Mouse (Mus musculus): ENCODE data around the gene Ranbp9. TPM values are rescaled to one million over a fixed set of nuclear protein-coding genes. Genes with fewer than 3 reads are reported as not detected.

Gene Ranbp9
- polyA plus RNA-seq (2011; ENCODE audit: insufficient read length, low read depth, missing spikeins): 55.4 and 74.1 TPM in 2 replicates

DNA sequence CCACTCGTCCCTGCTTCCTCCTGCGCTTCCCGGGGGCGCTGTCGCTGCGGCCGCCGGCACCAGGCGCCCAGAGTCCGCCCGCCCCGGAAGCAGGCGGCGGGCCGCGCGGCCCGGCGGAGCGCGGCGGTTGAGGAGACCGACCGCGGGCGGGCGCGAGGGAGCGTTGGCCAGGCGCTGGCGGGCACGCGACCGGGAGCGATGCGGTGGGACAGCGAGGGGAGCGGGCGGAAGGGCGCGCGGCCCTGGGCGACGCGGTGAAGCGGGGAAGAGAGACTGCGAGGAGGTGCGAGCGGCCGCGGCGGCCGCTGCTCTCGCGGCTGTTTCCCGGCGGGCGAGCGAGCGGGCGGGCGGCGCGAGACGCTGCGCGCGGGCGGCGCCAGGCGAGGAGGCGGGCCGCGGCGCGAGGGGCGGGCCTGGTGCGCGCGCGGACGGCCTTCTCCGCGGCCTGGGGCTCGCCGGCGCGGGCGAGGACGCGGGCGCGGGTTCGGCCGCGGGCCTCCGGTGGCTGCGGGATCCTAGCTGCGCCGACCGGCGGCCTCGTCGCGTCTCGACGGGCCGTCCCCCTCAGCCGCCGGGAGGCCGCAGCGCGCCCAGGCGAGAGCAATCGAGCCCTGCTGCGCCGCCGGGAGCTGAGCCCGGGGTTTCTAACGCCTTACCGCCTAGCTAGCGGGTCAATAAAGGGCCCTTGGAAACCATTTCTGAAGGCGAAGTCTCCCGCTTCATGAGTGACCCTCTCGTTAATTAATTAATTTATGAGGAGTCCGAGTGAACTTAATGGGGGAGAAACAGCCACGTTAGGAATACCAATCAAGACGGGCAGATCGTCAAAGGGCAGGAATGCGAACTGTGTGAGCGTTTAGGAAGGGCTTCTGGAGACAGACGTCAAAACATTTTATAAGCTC is at the start of gene Ranbp9:
Gene Ranbp9 (minus strand): TSS at position 326 of the 902 bp plus-strand sequence.
- no peak for TF ChIP-seq CTCF (IDR thresholded peaks at IDR 0.05; ENCODE audit: borderline replicate concordance, insufficient read depth, low read length)
- TF ChIP-seq POLR2A (IDR thresholded peaks at IDR 0.05; ENCODE audit: low read depth, low read length): peak; percentile 87
- Histone ChIP-seq H3K4me3 (ENCODE audit: insufficient read depth, low read length) (peak within 1 kb of the TSS; percentile 98), H3K4me1 (ENCODE audit: control insufficient read depth, insufficient read depth, low read length) (peaks cover 6% of the 10 kb centered on the region; the same call in 1 of the 2 replicates), H3K27ac (ENCODE audit: insufficient read depth, low read length) (peak within 1 kb of the TSS; percentile 94)

- no peak for TF ChIP-seq CTCF (IDR thresholded peaks at IDR 0.05; ENCODE audit: borderline replicate concordance, insufficient read depth, low read length)
- TF ChIP-seq POLR2A (IDR thresholded peaks at IDR 0.05; ENCODE audit: low read depth, low read length): no peak
- no peak overlapping the region for H3K27ac ChIP-seq (ENCODE audit: insufficient read depth, low read length)
- H3K4me1 ChIP-seq (ENCODE audit: control insufficient read depth, insufficient read depth, low read length): peaks cover 3% of the 10 kb centered on the region
- no peak overlapping the region for H3K4me3 ChIP-seq (ENCODE audit: insufficient read depth, low read length)
These were observed 49.2 kb upstream of the Ranbp9 start for GRCm38 (mm10) chr13:43530129-43530831.

DNA sequence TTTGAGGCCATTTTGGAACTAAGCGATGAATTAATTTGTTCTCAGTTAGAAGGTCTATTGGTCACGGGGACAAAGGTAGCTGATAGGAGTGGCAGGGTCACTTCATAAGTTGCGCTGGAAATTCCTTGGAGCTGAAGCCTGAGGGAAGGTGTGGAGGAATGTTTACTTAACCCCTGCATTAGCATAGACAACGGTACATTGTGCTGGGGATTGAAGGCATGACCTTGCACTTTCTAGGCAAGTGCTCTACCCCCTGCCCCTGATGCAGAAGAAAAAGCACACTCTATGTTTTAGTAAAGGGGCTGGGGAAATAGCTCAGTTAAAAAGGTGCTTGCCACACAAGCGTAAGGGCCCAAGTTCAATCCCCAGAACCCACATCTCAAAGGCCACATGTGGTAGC is 45.2 kb upstream of the Ranbp9 start:
- TF ChIP-seq POLR2A (IDR thresholded peaks at IDR 0.05; ENCODE audit: low read depth, low read length) (no peak), CTCF (IDR thresholded peaks at IDR 0.05; ENCODE audit: borderline replicate concordance, insufficient read depth, low read length) (no peak)
- no peak overlapping the region for H3K4me3 ChIP-seq (ENCODE audit: insufficient read depth, low read length)
- H3K4me1 ChIP-seq (ENCODE audit: control insufficient read depth, insufficient read depth, low read length): peaks cover 8% of the 10 kb centered on the region
- no peak overlapping the region for H3K27ac ChIP-seq (ENCODE audit: insufficient read depth, low read length)

DNA sequence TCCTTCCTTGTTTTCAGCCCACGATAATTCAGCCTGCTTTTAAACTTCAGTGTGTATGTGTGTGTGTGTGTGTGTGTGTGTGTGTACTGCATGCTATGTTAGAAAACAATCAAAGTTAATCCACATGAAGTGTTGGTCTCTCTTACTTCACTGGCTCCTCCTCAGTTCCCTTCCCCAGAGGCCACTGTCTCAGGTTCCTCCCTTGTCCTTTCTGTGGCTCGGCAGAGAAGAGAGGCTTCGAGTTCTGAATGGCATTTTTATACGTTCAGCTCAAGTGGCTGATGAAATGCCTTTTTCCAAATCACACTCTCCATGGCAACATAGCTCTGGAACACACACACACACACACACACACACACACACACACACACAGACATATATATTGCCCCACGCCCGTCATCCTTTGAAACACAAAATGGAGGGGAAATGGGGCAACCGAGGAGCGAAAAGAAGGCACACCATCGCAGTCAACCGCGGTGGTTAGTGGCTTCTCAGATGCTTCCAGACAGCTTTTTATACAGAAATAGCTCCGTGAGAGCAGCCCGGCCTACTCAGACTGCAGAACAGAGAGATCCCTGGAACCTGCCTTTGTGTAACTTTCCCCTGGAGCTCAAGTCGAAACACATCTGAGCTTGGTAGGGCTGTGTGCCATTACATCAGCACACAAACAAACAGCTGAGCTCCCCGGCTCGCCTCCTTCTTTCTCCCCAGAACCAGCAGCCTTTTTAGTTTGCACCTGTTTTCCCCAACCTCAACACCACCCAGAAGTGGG is 44.5 kb upstream of the Ranbp9 start:
- peak overlapping the region; percentile 96 for H3K27ac ChIP-seq (ENCODE audit: insufficient read depth, low read length)
- peaks cover 8% of the 10 kb centered on the region for H3K4me1 ChIP-seq (ENCODE audit: control insufficient read depth, insufficient read depth, low read length)
- no peak overlapping the region for H3K4me3 ChIP-seq (ENCODE audit: insufficient read depth, low read length)
- no peak for TF ChIP-seq CTCF (IDR thresholded peaks at IDR 0.05; ENCODE audit: borderline replicate concordance, insufficient read depth, low read length)
- no peak for TF ChIP-seq POLR2A (IDR thresholded peaks at IDR 0.05; ENCODE audit: low read depth, low read length)

DNA sequence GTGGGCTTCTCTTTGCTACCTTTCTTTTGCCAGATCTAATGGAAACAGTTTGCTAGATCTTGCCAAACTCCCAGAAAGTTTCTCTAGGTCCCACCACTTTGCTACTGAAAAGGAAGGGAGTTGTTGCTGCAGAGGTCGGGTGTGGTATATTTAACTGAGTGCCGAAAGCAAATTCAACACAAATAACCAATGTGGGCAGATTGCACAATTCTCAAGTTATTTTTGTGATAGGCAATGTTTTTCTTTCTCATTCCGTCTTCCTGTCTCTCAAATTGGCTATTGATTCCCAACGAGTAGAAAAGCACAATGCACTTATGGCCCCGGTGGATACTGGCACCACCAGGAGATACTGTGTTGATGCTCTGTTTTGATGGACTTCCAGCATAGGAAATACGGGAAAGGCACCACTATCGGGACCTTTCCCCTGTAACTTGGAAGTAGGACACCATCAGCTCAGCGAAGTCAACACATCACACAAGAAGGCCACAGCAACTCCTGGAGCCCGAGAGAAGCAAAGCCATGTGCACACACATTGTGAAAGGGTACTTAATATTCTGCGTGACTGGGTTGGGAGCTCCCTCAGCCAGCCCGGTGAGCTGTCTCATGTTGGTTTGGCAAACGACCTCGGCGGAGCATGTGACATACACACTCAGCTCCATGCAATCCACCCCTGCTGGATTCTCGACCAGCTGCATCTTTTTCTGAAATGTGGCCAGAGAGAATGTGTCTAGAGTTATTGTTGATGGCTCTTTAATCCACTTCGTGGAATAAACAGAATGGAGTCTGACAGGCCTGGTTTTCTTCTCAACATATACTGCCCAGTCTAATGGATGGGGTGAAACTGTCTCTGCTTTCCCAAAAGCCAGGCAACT is 43.6 kb upstream of the Ranbp9 start:
- TF ChIP-seq POLR2A (IDR thresholded peaks at IDR 0.05; ENCODE audit: low read depth, low read length): no peak
- peak overlapping the region; percentile 96 for H3K27ac ChIP-seq (ENCODE audit: insufficient read depth, low read length)
- H3K4me3 ChIP-seq (ENCODE audit: insufficient read depth, low read length): no peak overlapping the region
- peaks cover 8% of the 10 kb centered on the region for H3K4me1 ChIP-seq (ENCODE audit: control insufficient read depth, insufficient read depth, low read length)

DNA sequence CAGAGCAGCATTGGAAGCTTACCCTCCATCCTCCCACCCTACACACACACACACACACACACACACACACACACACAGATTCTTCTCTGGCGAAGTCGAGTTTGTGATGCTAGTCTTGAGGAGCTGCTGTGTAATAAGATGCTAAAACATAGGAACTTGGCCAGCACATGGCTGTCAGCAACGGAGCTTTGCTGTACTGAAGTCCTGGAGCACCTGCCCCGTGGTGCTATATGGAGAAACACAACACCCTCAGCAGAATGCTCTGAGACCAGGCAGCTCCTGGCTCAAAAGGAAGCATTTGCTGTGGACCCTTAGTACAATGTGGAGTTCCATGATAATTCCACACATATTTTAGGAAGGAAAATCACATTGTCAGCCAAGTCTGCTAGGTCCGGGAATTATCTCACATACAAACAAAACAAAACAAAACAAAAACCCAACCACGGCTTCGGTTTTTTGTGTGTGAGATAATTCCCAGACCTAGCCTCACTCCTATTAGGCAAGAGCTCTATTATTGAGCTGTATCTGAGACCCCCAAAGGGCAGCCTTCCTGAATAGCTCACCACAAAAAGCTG is 42.9 kb upstream of the Ranbp9 start:
- peaks cover 8% of the 10 kb centered on the region for H3K4me1 ChIP-seq (ENCODE audit: control insufficient read depth, insufficient read depth, low read length)
- peak overlapping the region; percentile 96 for H3K27ac ChIP-seq (ENCODE audit: insufficient read depth, low read length)
- TF ChIP-seq CTCF (IDR thresholded peaks at IDR 0.05; ENCODE audit: borderline replicate concordance, insufficient read depth, low read length) (no peak), POLR2A (IDR thresholded peaks at IDR 0.05; ENCODE audit: low read depth, low read length) (no peak)
- H3K4me3 ChIP-seq (ENCODE audit: insufficient read depth, low read length): no peak overlapping the region

- Histone ChIP-seq H3K27ac (ENCODE audit: insufficient read depth, low read length) (no peak overlapping the region), H3K4me3 (ENCODE audit: insufficient read depth, low read length) (no peak overlapping the region), H3K4me1 (ENCODE audit: control insufficient read depth, insufficient read depth, low read length) (peaks cover 8% of the 10 kb centered on the region)
- TF ChIP-seq CTCF (IDR thresholded peaks at IDR 0.05; ENCODE audit: borderline replicate concordance, insufficient read depth, low read length): no peak
- TF ChIP-seq POLR2A (IDR thresholded peaks at IDR 0.05; ENCODE audit: low read depth, low read length): no peak
These were observed 40.9 kb upstream of the Ranbp9 start for GRCm38 (mm10) chr13:43521940-43522339.

- TF ChIP-seq CTCF (IDR thresholded peaks at IDR 0.05; ENCODE audit: borderline replicate concordance, insufficient read depth, low read length) (no peak), POLR2A (IDR thresholded peaks at IDR 0.05; ENCODE audit: low read depth, low read length) (no peak)
- no peak overlapping the region for H3K27ac ChIP-seq (ENCODE audit: insufficient read depth, low read length)
- H3K4me3 ChIP-seq (ENCODE audit: insufficient read depth, low read length): no peak overlapping the region
- H3K4me1 ChIP-seq (ENCODE audit: control insufficient read depth, insufficient read depth, low read length): no peaks in the 10 kb centered on the region; the same call in none of the 2 replicates
These were observed 38.2 kb upstream of the Ranbp9 start for GRCm38 (mm10) chr13:43519251-43519650.

Measured in embryonic fibroblast, embryonic 13.5 days (primary cell).